Mouse (Mus musculus) MEL (cell line): ENCODE measurements around the gene Col12a1. TPM values are rescaled to one million over a fixed set of nuclear protein-coding genes. Genes with fewer than 3 reads are reported as not detected.

ENCODE experiments used
- DNase-seq: peaks from one replicate; pipeline ENCODE4 v3.0.0; 2011; ENCODE audit warnings: low read depth, low spot score
- H3K27ac ChIP-seq: 2 replicates; pipeline ENCODE4 v1.5.1; 2012; ENCODE audit warnings: low read depth, mild to moderate bottlenecking, control low read depth, low read length, moderate library complexity; ENCODE audit not compliant: control insufficient read depth
- H3K27me3 ChIP-seq, 2 experiments: fragments of 150-350 bp in 1 of 2; sonication (generic) in 1 of 2; 2 replicates each; pipeline ENCODE4 v1.6.1; 2012; ENCODE audit warnings: low read length in 2 of 2, mild to moderate bottlenecking in 2 of 2, improper control_type of control experiment in 1 of 2, moderate library complexity in 1 of 2; ENCODE audit not compliant: insufficient read depth in 2 of 2, control insufficient read depth in 1 of 2
- H3K36me3 ChIP-seq, 2 experiments: 2 replicates each; pipeline ENCODE4 v1.6.1; 2012 to 2014; ENCODE audit warnings: low read length in 2 of 2, improper control_type of control experiment in 1 of 2, inconsistent platforms in 1 of 2, mild to moderate bottlenecking in 1 of 2; ENCODE audit not compliant: insufficient read depth in 2 of 2, control insufficient read depth in 1 of 2
- H3K4me1 ChIP-seq, 2 experiments: fragments of 150-350 bp in 1 of 2; sonication (generic) in 1 of 2; 2 replicates each; pipeline ENCODE4 v1.6.1; 2012; ENCODE audit warnings: low read length in 2 of 2, improper control_type of control experiment in 1 of 2, mild to moderate bottlenecking in 1 of 2; ENCODE audit not compliant: insufficient read depth in 2 of 2, control insufficient read depth in 1 of 2
- H3K4me3 ChIP-seq, 2 experiments: fragments of 150-350 bp in 1 of 2; sonication (generic) in 1 of 2; 2 replicates each; pipeline ENCODE4 v1.5.1; 2012; ENCODE audit warnings: low read depth in 2 of 2, low read length in 2 of 2, mild to moderate bottlenecking in 2 of 2, moderate library complexity in 2 of 2, control low read depth in 1 of 2, improper control_type of control experiment in 1 of 2; ENCODE audit not compliant: control insufficient read depth in 1 of 2, insufficient read depth in 1 of 2
- H3K79me2 ChIP-seq: 2 replicates; pipeline ENCODE4 v1.6.1; 2012; ENCODE audit warnings: mild to moderate bottlenecking, low read length, moderate library complexity; ENCODE audit not compliant: control insufficient read depth, poor library complexity, insufficient read depth
- H3K9ac ChIP-seq: 2 replicates; pipeline ENCODE4 v1.6.1; 2012; ENCODE audit warnings: low read depth, mild to moderate bottlenecking, control low read depth, low read length, moderate library complexity; ENCODE audit not compliant: control insufficient read depth, poor library complexity, severe bottlenecking
- H3K9me3 ChIP-seq: fragments of 150-350 bp; sonication (generic); replicated peaks from 2 replicates; pipeline ENCODE4 v1.6.1; 2012; ENCODE audit warnings: mild to moderate bottlenecking, low read length, improper control_type of control experiment, moderate library complexity; ENCODE audit not compliant: insufficient read depth
- CHD1 ChIP-seq: IDR thresholded peaks from 2 replicates; pipeline ENCODE4 v1.6.1; 2012; ENCODE audit warnings: low read depth, mild to moderate bottlenecking, inconsistent platforms, low read length, improper control_type of control experiment
- CTCF ChIP-seq, 3 experiments: IDR thresholded peaks in 2 of 3; conservative IDR thresholded peaks in 1 of 3; 2 replicates each; pipeline ENCODE4 v1.5.1; 2011 to 2012; ENCODE audit warnings: low read length in 3 of 3, low read depth in 2 of 3, mild to moderate bottlenecking in 2 of 3, improper control_type of control experiment in 1 of 3, inconsistent platforms in 1 of 3, mixed read lengths in 1 of 3, moderate library complexity in 1 of 3; ENCODE audit not compliant: control insufficient read depth in 1 of 3, insufficient read depth in 1 of 3, poor library complexity in 1 of 3, severe bottlenecking in 1 of 3
- E2F4 ChIP-seq: IDR thresholded peaks from 2 replicates; pipeline ENCODE4 v1.6.1; 2011; ENCODE audit warnings: low read depth, low read length, improper control_type of control experiment, borderline replicate concordance
- ETS1 ChIP-seq: IDR thresholded peaks from 2 replicates; pipeline ENCODE4 v1.6.1; 2012; ENCODE audit warnings: low read depth, mild to moderate bottlenecking, inconsistent platforms, low read length, improper control_type of control experiment, moderate library complexity
- HCFC1 ChIP-seq: IDR thresholded peaks from 2 replicates; pipeline ENCODE4 v1.6.1; 2012; ENCODE audit warnings: low read depth, mild to moderate bottlenecking, inconsistent platforms, low read length, improper control_type of control experiment, moderate library complexity
- JUND ChIP-seq: IDR thresholded peaks from 2 replicates; pipeline ENCODE4 v1.6.1; 2011; ENCODE audit warnings: low read depth, mild to moderate bottlenecking, improper control_type of control experiment, low read length
- MAX ChIP-seq: IDR thresholded peaks from 2 replicates; pipeline ENCODE4 v1.6.1; 2011; ENCODE audit warnings: low read length, improper control_type of control experiment
- MEF2A ChIP-seq: IDR thresholded peaks from 2 replicates; pipeline ENCODE4 v1.6.1; 2014; ENCODE audit warnings: low read depth, mild to moderate bottlenecking, inconsistent platforms, low read length, improper control_type of control experiment; ENCODE audit not compliant: poor library complexity, insufficient replicate concordance, severe bottlenecking; ENCODE audit errors: extremely low read depth
- MXI1 ChIP-seq: IDR thresholded peaks from 2 replicates; pipeline ENCODE4 v1.6.1; 2011; ENCODE audit warnings: mild to moderate bottlenecking, low read depth, low read length, improper control_type of control experiment
- POLR2AphosphoS5 ChIP-seq: IDR thresholded peaks from 2 replicates; pipeline ENCODE4 v1.6.1; 2012; ENCODE audit warnings: low read depth, borderline replicate concordance, mild to moderate bottlenecking, inconsistent platforms, low read length, moderate library complexity, mixed read lengths
- RAD21 ChIP-seq: IDR thresholded peaks from 2 replicates; pipeline ENCODE4 v1.6.1; 2011; ENCODE audit warnings: mild to moderate bottlenecking, low read depth, low read length, improper control_type of control experiment
- RCOR1 ChIP-seq: IDR thresholded peaks from 2 replicates; pipeline ENCODE4 v1.6.1; 2012; ENCODE audit warnings: low read depth, mild to moderate bottlenecking, inconsistent platforms, low read length, improper control_type of control experiment
- SIN3A ChIP-seq: IDR thresholded peaks from 2 replicates; pipeline ENCODE4 v1.6.1; 2012; ENCODE audit warnings: low read length, improper control_type of control experiment, inconsistent platforms
- TAL1 ChIP-seq: IDR thresholded peaks from 2 replicates; pipeline ENCODE4 v1.6.1; 2012; ENCODE audit warnings: mild to moderate bottlenecking, inconsistent platforms, low read length, moderate library complexity, mixed read lengths
- TBP ChIP-seq: IDR thresholded peaks from 2 replicates; pipeline ENCODE4 v1.8.0; 2011; ENCODE audit warnings: low read depth, low read length, improper control_type of control experiment
- USF2 ChIP-seq, 2 experiments: IDR thresholded peaks; 2 replicates each; pipeline ENCODE4 v1.6.1; 2011 to 2012; ENCODE audit warnings: improper control_type of control experiment in 2 of 2, low read length in 2 of 2, borderline replicate concordance in 1 of 2, inconsistent platforms in 1 of 2, low read depth in 1 of 2, mild to moderate bottlenecking in 1 of 2; ENCODE audit not compliant: insufficient read depth in 1 of 2
- ZKSCAN1 ChIP-seq: IDR thresholded peaks from 2 replicates; pipeline ENCODE4 v1.6.1; 2012; ENCODE audit warnings: low read depth, mild to moderate bottlenecking, inconsistent platforms, low read length, improper control_type of control experiment, moderate library complexity
- ZNF384 ChIP-seq: IDR thresholded peaks from 2 replicates; pipeline ENCODE4 v1.6.1; 2012; ENCODE audit warnings: low read depth, mild to moderate bottlenecking, inconsistent platforms, low read length, improper control_type of control experiment
- polyA plus RNA-seq, 2 experiments: library from polyadenylated mRNA; stranded (reverse) in 1 of 2; unstranded in 1 of 2; fragments of >175 nt in 1 of 2; fragments of >200 nt in 1 of 2; gene quantifications; 2 replicates each; pipeline versions ENCODE4 v1.2.1 to v1.2.4; 2012; ENCODE audit warnings: low replicate concordance in 2 of 2, low read depth in 1 of 2; ENCODE audit not compliant: insufficient read length in 2 of 2, insufficient read depth in 1 of 2, missing spikeins in 1 of 2
- total RNA-seq: library from RNA; depleted of rRNA; stranded (reverse); fragments of 300-350 nt; gene quantifications from 2 replicates; pipeline ENCODE4 v1.2.3, GENCODE M21; 2012

The Col12a1 gene
- total and polyA plus RNA-seq, 3 experiments: 0.13 TPM; not detected in 2

- Histone ChIP-seq H3K4me1 (no peaks in the 10 kb centered on the region), H3K79me2 (no peaks in the 10 kb centered on the region), H3K27ac (no peak overlapping the region), H3K4me3 (no peak overlapping the region), H3K36me3 (no peaks in the 10 kb centered on the region), H3K9ac (no peak overlapping the region), H3K27me3 (no peaks in the 10 kb centered on the region), H3K9me3 (no peaks in the 10 kb centered on the region)
- DNase-seq: no peak
- TF ChIP-seq TAL1: no peak
- TF ChIP-seq POLR2AphosphoS5: no peak
- no peak for TF ChIP-seq MAX
- TF ChIP-seq ZKSCAN1: no peak
- TF ChIP-seq TBP: no peak
- no peak for TF ChIP-seq MXI1
- no peak for TF ChIP-seq JUND
- no peak for TF ChIP-seq ETS1
- no peak for TF ChIP-seq MEF2A
- no peak for TF ChIP-seq CHD1
Measured at GRCm38 (mm10) chr9:79653327-79654150, 65.1 kb downstream of the Col12a1 start.

GRCm38 (mm10) chr9:79648587-79648986, 70.0 kb downstream of the Col12a1 start:
- Histone ChIP-seq H3K9ac (no peak overlapping the region), H3K36me3 (no peaks in the 10 kb centered on the region), H3K27me3 (no peaks in the 10 kb centered on the region; a peak in 1 of 4 replicates), H3K79me2 (no peaks in the 10 kb centered on the region), H3K9me3 (no peaks in the 10 kb centered on the region), H3K27ac (no peak overlapping the region), H3K4me1 (no peaks in the 10 kb centered on the region), H3K4me3 (no peak overlapping the region)
- TF ChIP-seq SIN3A (no peak), USF2 (IDR thresholded peaks at IDR 0.05; ENCODE audit: borderline replicate concordance in 1 of 2, insufficient read depth in 1 of 2, low read depth in 1 of 2, low read length in 2 of 2) (no peak), HCFC1 (no peak), CHD1 (no peak), MXI1 (no peak), RCOR1 (no peak), CTCF (IDR thresholded peaks at IDR 0.05 in 2 of 3, conservative IDR thresholded peaks at IDR 0.05 in 1 of 3; ENCODE audit: control insufficient read depth in 1 of 3, insufficient read depth in 1 of 3, low read depth in 2 of 3, low read length in 3 of 3, poor library complexity in 1 of 3, severe bottlenecking in 1 of 3) (no peak), ZNF384 (no peak), RAD21 (no peak), E2F4 (no peak)
- no peak for DNase-seq
